Mouse (Mus musculus) layer of hippocampus, adult 9-10 months (tissue): Measurements from ENCODE around the gene Palm2.

Experiments
- DNase-seq: peaks from one replicate; pipeline ENCODE4 v3.0.0; 2022; ENCODE audit warnings: low spot score

The Palm2 gene

GRCm38 (mm10) chr4:57569069-57569355 is 135.0 kb downstream of the Palm2 start:
- DNase-seq = no peak

GRCm38 (mm10) chr4:57569711-57570110 is 135.7 kb downstream of the Palm2 start:
- DNase-seq = no peak

- no peak for DNase-seq
Observed at GRCm38 (mm10) chr4:57570229-57570628, 136.2 kb downstream of the Palm2 start.

GRCm38 (mm10) chr4:57574181-57574580 is 140.1 kb downstream of the Palm2 start:
- DNase-seq = no peak

- DNase-seq = no peak
Observed at GRCm38 (mm10) chr4:57574646-57575045, 140.6 kb downstream of the Palm2 start.

GRCm38 (mm10) chr4:57575686-57576085 is 141.6 kb downstream of the Palm2 start:
- no peak for DNase-seq

- no peak for DNase-seq
Observed at GRCm38 (mm10) chr4:57576095-57576494, 142.0 kb downstream of the Palm2 start.

GRCm38 (mm10) chr4:57579683-57580082 is 145.6 kb downstream of the Palm2 start:
- no peak for DNase-seq

GRCm38 (mm10) chr4:57585281-57585800 is 151.3 kb downstream of the Palm2 start:
- DNase-seq = no peak

GRCm38 (mm10) chr4:57586933-57587658 is 153.0 kb downstream of the Palm2 start:
- no peak for DNase-seq

- no peak for DNase-seq
Observed at GRCm38 (mm10) chr4:57588356-57588755, 154.3 kb downstream of the Palm2 start.

GRCm38 (mm10) chr4:57592751-57593150 is 158.7 kb downstream of the Palm2 start:
- no peak for DNase-seq

GRCm38 (mm10) chr4:57599946-57600345 is 165.9 kb downstream of the Palm2 start:
- no peak for DNase-seq

GRCm38 (mm10) chr4:57600685-57601457 is 166.8 kb downstream of the Palm2 start:
- DNase-seq = no peak

- DNase-seq = no peak
Observed at GRCm38 (mm10) chr4:57601458-57601835, 167.4 kb downstream of the Palm2 start.

- no peak for DNase-seq
Observed at GRCm38 (mm10) chr4:57601903-57602617, 168.0 kb downstream of the Palm2 start.

- DNase-seq = no peak
Observed at GRCm38 (mm10) chr4:57606258-57606657, 172.2 kb downstream of the Palm2 start.

- DNase-seq = peak; percentile 85
Observed at GRCm38 (mm10) chr4:57607247-57607942, 173.3 kb downstream of the Palm2 start.

- DNase-seq = no peak
Observed at GRCm38 (mm10) chr4:57611303-57612077, 177.4 kb downstream of the Palm2 start.

GRCm38 (mm10) chr4:57612716-57613115 is 178.7 kb downstream of the Palm2 start:
- no peak for DNase-seq

GRCm38 (mm10) chr4:57614686-57615085 is 180.6 kb downstream of the Palm2 start:
- no peak for DNase-seq
